Mouse (Mus musculus): ENCODE data around the gene Fancm.

- TF ChIP-seq POLR2A (IDR thresholded peaks at IDR 0.05; ENCODE audit: extremely low read depth, insufficient read depth, low read length): no peak
- TF ChIP-seq CTCF (IDR thresholded peaks at IDR 0.05; ENCODE audit: low read depth, low read length): no peak
These were observed 14.3 kb upstream of the Fancm start for GRCm38 (mm10) chr12:65061082-65061481.

All from liver, adult 2 months (tissue).